Mouse (Mus musculus) gonadal fat pad, adult 2 months (tissue): ENCODE measurements around the gene Ptpn12. TPM values are rescaled to one million over a fixed set of nuclear protein-coding genes. Genes with fewer than 3 reads are reported as not detected.

ENCODE experiments used
- DNase-seq: peaks from one replicate; pipeline ENCODE4 v3.0.0-alpha.2; 2012; ENCODE audit warnings: low read depth
- polyA plus RNA-seq: library from polyadenylated mRNA; depleted of rRNA; stranded (reverse); fragments of >200 nt; gene quantifications from 2 replicates; pipeline ENCODE4 v1.2.3, GENCODE M21; 2012; rRNA removed

Ptpn12 gene
- 37.3 and 39.7 TPM in 2 replicates for polyA plus RNA-seq

DNA sequence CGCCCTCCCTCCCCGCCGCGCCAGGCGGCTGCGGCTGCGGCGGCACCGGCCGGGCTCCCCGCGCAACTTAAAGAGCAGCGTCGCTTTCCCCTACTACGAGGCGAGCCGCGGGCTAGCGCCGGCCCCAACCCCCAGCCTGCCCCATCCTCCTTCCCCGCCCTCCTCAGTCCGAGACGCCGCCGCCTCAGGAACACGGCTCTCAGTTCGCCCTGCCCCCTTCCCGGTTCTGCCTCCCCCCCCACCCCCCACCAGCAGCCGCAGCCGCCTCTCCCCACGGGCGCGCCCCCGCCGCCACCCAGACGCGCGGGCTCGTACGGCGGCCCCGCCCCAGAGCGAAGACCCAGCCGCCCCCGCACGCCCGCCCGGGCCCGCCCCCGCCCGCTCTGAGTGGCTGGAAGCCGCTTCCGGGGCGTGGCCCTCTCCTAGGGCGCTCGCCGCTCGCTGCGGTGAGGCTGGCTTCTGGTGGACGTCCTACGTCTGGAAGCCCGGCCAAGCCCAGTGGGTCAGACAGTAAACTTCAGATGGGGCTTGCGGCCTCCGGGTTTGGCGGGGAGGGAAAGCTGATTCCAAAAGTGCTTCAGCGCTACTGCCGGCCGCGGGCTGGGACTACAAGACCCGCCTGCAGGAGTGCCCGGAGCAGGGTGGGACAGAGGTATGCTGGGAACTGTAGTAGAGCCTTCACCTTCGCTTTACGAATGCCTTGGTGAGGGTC lies at the start of gene Ptpn12:
TSS of gene Ptpn12 (minus strand) at position 92 of the 712 bp plus-strand sequence.
- no peak for DNase-seq

DNA sequence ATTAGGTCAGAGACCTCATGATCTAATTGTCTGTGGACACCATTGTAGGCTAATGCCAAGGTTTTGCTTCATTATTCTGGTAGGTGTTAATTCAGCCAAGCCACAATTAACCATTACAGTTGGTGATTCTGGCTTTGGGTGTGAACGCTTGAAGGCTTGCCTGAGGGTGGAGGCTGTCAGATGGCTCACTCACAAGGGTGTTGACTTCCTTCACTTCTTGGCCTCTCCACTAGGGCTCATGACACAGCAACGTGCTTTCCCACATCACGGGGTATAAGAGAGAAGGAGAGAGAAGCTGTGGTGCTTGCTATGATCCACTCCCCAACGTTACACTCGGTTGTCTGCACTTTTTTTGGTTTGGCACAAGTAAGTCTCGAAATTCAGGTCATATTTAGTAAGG lies 35.5 kb upstream of the Ptpn12 start:
- no peak for DNase-seq

DNA sequence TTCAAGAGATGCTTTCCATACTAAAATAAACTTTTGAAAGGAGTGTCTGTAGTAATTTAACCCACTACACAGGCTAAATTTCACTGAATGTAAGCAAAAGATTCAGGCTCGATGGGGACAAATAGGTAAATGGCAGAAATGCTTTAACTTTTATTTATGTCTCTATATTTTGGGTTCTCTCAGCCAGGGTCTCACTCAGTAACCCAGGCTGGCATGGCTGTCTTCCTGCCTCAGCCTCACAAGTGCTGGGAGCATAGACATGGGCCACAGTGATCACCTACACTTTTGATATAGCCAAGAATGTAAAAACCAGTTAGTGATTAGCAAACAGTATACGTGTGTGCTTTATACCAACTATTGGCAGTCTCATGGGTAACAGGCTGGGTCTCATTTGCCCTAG lies 1.5 kb upstream of the Ptpn12 start:
- no peak for DNase-seq

DNA sequence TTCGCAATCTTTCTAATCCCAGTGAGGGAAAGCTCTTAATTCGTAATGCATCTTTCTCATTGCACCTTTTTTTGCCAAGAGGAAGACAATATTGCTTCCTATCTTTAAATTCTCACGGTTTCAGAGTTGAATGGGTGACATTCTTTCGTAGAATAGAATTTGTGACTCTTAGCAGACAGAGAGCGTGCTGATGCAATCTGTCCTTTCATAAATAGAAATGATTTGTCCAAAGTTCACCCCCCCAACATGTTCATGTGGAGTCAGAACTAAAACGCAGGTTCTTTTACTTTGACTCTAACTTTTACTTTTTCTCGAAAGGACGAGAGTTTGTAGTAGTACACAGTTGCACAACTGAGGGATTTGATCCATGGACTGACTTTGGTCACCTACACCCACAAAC lies 884 bp upstream of the Ptpn12 start:
- DNase-seq = no peak

DNA sequence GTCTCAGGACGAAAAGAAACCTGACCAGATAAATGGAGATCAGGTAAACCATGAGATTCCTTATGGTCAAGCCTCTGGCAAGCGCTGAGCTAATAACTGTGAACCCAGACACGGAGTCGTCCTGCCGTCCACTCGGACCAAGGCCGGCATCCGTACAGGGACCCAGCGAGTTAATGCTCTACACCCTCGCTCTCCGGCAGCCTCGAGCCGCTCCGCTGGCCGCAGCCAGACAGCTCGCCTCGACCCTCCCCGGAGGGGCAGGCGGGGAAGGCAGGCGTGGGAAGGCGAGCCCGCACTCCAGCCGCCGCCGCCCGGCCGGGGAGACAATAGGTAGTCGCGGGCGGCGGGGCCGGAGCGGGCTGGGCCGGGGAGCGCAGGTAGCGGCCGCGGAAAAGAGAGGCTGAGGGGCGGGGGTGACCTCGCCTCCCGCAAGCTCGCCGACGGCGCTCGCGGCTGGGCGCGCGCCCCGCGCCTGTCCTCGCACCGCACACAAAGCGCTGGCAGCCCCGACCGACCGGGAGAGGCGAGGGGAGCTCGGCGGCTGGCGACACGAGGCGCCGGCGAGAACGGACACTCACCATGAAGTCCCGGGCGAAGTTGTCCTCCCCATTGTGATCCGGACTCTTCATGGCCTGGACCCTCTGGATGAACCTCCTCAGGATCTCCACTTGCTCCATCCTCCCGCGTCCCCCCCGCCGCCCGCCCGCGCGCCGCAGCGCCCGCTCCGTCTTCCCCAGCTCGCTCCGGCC lies 466 bp downstream of the Ptpn12 start:
- DNase-seq = no peak

DNA sequence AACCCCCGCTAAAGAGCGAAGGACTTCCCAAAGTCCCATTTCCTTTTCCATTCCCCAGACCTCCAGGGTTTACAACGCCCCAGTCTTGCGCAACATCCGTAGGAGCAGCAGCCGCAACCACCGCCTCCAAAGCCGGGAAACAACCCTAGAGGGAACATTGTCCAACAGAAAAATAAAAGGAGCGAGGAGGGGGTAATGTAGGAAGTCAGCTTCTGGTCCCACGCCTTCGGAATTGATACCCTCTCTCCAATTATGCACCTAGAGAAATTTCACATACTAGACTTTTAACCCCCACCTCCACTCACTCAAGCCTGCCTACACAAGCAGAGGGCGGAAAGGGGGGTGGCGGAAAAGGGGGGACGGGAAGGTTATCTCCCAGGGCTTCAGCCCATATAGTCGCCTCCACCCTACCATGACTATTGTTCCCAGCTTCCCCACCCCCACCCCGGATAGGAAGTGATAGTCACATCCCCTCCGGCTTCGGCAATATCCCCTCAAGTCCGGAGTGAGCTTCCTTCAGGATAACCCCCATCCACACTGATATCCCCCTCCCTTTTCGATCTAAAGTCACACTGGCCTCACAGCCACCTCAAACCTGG lies 1.1 kb downstream of the Ptpn12 start:
- no peak for DNase-seq

DNA sequence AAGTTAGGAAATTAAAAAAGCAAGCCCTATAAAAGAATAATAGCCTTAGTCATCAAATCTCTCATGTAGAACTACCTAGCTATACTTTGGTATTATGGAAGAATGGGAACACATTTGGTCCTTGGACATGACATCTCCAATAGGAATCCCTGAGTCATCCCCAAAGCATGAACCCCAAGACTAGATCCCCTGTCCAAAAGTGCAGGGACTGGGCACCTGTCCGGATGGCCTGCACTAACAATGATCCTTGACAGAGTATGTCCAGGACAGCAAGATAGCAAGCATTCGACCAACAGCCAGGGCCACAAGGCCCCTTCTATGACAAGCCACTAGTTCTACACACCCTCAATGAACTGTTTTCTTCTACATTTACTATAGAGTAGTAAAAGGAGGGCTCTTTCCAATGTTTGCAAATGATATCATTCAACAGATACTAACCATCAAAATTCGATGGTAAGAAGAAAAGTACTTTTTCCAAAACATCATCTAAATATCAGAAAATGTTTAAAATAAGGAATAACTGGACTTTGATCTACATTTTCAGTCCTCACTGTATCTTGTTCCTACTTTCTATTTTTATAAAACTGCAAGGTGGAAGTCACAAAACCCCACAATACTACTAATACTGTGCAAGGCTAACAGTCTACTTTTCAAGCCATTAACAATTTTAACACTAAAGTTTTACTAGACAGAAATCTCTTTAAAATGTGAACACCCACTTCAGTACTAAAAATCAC lies 2.0 kb downstream of the Ptpn12 start:
- DNase-seq = no peak

DNA sequence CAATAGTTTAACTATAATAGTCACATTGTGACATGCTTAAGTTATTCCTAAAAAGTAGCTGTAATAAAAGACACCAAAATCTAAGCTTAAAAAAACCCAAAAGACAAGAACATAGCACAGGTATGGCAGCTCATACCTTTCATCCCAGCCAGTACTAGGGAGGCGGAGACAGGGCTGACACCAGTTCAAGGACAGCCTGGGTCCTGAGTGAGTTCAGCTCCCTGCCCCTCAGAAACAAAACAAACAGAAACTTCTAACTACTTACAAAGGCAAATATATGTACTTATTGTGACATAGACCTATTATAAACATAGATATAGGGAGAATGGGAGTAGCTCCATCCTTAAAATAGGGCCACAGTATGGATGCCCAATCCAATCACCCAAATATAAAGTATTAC lies 3.2 kb downstream of the Ptpn12 start:
- no peak for DNase-seq

DNA sequence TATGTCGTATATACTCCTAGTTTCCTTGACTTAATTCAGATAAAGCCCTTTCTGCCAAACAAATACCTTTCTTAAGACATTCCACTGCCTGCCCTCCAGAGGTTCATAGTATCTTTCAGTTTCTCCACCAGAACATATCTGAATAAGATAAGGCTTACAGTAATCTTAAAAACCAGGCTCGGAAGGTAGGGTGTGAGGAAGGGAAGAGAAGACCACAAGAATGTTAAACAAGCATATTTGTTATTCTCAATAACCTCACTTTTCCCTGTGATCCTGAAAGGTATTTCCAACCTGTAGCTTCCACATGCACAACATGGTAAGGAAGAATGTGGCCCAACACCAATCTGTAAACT lies 5.0 kb downstream of the Ptpn12 start:
- DNase-seq = no peak

DNA sequence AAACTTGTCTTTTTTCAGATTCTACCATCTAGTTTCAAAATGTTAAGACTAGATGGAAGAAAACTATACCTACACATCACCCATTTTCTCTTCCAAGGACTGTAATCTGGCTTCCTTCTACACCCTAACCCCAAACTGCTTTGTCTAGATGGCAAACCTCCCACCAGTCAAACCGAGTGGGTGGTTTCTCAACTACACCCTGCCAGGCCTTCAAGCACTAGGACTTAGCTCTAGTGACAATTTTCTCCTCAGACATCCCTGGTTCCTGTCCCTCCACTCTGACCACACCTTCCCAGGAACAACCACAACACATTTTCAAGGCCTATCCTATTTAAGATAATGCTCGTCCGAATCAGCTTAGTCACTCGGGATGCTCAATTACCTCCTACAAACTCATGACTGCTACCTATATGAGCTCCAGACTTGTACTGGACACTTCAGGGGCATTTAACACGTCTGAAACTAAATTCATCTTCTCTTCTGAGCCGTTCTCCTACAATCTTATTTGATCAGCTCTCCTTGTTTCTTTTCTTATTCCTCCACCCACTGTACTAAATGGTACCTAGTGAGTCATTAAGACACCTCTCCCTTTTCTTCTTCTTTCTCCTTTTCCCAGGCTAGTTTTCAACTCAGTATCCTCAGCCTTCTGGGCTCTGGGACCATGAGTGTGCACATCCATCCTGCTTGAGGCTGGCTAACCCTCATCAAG lies 5.5 kb downstream of the Ptpn12 start:
- DNase-seq = no peak

DNA sequence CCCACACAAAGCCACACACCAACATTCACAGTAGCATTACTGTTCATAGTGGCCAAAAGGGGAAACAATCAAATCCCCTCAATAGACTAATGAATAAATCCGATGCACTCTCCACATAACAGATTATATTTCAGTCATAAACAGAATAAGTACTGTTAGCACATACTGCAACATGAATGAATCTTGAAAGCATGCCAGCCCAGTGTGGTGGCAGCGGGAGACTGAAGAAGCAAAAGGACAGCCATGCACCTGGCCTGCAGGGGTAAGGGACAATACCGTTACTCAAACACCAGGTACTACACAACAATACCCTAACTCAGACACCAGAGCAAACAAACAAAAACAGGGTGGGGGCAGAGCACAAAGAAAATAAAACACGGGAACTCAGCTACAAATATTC lies 6.7 kb downstream of the Ptpn12 start:
- DNase-seq = no peak

DNA sequence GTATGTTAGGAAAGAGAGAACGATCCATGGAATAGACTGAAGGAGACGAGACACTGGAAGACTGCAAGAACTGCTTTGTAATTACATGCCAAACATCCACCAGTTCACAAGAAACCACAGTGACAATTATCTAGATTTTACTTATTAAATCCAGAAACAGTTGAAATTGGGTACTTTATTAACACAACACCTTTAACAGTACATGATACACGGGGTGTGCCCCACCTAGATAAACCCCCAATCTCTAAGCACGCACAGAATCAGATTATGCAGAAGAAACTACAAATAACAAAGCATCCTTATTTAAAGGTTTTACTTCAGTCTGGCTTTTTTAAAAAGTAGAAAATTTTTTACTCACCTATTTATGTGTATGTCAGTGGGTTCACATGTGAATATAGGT lies 8.6 kb downstream of the Ptpn12 start:
- no peak for DNase-seq

DNA sequence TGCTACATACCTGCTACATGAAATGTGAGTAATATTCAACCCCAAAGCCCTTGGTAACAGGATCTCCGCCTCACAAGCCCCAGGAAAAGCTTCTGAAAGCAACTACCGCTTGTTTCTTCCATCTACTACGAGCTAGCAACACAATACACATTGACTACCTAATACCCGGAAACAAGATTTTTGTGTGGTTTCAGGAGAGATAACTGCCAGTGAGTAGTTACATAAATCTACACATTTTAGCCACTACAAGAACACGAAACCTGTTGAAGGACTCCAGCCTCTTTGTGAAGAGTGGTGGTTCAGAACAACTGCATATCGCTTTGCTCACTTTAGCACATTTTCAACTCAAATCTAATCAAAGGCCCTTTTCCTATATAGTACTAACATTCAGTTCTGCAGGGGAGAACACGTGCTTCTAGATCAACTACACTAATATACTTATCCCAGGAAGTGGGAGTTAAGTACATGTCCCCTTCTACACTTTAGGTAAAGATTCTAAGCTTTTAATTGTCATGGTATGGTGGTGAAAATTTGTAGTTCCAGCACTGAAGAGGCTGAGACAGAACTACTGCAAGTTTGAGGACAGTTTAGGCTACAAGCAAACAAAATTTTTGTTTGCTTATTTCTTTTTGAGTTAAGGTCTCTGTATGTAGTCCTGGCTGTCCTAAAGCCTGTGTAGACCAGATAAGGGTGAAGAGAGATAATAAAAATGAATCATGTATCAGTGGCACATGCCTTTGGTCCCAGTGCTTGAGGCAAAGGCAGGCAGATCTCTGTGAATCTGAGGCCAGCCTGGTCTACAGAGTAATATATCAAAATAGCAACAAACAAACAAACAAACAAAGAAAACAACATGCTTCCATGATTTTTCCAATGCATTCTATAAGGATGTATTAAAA lies 9.3 kb downstream of the Ptpn12 start:
- no peak for DNase-seq

DNA sequence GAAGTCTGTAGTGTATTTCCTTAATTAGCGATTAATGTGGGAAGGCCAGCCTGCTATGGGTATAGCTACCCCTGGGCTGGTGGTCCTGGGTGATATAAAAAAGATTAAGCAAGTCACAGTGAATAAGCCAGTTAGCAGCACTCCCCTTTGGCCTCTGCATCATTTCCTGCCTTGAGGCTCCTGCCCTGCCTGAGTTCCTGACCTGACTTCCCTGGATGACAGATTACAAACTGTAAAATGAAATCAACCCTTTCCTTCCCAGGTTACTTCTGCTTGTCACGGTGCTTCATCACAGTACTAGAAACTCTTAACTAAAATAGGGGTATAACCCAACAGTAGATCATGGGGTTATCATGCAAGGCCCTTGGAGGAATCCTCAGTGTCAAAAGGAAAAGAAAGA lies 10.2 kb downstream of the Ptpn12 start:
- no peak for DNase-seq

DNA sequence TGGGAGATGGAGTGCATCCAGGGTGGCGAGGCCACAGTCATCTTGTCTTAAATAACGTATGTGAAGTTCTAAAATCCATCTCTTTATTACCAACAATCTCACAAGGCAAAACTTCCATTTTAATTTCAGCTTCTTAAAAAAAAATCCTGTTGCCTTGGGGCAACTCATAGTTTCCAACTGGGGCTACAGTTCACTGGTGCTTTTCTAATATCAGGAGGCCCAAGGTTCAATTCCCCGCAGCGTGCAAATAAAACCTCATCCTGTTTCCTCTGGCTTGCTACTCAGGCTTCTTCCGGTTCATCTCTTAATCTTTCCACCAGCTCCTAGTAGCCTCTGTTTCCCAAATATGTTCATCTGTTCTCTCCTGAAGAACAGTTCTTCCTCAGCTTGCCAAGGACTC lies 17.6 kb downstream of the Ptpn12 start:
- no peak for DNase-seq

DNA sequence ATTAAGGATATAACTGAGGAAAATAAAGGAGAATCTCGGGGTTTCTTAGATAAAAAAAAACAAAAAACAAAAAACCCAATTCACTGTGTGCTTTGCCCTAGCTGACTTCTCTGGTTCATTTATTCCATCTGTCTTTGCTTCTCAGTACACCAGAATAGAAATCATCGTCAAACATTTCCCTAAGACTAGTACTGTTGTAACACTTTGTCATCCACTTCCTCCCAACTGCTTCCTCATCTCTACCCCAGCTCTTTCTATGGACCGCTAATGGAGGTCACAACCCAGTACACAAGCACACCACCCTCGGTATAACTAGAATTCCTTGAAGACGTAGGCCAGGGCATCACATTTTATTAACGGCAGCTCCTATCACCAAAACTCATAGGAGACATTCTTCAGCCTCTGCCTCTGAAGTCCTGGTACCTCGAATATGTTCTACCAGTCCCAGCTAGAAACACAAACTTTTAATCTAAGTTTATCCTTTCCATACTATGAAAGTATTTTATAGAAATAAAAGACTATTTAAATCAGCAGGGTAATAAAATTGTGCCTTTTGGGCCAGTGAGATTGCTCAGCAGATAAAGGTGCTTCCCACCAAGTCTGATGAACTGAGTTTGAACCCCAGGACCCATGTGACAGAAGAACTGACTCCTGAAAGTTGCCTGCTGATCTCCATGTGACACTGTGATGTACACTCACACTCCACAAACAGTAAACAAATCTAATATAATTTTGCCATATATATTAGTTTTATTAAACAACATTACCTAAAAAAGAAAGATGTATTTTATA lies 19.8 kb downstream of the Ptpn12 start:
- no peak for DNase-seq

DNA sequence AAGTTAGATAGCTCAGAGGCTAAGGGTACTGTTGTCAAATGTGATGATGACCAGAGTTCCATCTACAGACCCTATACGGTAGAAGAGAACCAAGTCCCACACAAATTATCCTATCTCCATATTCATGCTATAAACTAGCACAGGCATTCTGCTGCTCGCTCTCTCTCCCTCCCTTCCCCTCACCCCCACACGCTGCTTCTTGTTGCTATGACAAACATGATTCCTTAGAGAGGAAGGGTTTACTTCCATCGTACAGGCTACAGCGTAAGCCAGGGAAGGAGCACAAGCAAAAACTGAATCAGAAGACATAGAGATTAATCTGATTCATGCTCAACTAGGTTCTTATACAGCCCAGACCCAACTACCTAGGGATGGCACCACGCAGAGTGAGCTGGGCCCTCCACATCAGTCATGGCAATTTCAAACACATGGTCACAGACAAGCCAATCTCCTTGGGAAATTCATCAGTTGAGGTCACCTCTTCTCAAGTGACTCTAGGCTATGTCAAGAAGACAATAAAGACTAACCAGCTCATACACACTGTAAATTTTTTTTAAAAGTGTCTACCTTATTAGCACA lies 21.2 kb downstream of the Ptpn12 start:
- DNase-seq = no peak

DNA sequence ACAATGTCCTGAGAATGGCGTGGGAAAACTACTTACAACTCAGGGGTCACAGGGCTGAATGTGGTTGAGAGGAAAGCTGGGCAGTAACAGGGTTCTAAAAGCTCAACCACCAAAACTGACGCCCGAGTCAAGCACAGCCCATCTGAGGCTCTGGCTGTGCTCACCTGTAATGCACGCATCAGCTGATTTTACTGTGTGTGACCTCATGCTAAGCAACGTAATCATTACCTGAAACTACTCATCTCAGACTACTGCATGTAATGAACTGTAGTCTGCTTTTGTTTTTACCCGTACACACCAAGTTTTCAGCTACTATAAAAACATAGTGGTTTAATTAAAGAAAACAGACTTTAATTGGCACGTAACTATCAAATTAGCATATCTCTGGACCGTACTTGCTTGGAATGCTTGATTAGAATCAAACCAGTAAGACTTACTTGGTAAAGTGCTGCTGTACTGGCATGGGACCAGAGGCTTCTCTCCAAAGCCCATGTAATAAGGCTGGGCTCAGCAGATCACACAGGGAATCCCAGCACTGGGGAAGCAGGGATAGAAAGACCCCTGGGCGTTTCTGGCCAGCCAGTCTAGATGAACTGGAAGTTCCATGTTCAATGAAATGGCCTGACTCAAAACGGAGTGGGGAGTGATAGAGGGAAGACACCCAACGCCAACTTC lies 22.2 kb downstream of the Ptpn12 start:
- DNase-seq = no peak

DNA sequence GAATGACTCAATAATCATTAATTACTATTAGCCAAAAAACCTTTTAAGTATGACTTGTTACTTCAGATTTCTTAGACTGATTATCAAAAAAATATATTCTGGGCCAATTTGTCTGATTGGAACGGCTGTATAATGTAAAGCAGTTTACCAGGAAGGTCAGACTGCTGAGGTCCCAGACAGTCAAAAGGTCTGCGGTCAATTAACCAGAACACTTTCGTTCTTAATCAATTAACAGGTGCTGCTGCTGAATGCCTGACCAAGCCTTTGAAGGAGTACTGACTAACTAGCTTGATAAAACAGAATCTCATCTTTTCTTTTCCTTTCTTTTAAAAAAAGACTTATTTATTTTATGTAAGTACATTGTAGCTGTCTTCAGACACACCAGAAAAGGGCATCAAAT lies 23.1 kb downstream of the Ptpn12 start:
- no peak for DNase-seq
